ENCODE assay signal across 30 mouse cellular contexts in the genomic region with DNA sequence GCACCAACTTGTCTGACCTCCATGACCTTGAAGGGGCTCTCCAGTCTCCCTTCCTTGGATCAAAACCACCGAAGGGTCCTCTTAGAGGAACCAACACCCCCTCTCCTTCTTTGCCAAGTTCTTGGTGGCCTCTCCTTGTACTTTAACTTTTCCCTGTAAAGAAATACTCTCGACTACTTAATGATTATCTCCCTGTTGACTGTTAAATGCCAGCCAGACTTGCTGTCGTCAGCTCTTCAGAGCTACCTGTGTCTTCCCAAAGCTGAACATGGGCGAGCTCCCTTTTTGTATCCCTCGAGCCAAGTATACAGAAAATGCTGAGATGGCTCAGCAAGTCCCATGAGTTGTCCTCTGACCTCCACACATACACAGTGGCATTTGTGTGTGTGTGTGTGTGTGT. TPM values are rescaled to one million over a fixed set of nuclear protein-coding genes. Genes with fewer than 3 reads are reported as not detected.
DNase-seq lines count a peak whose midpoint lies in the region; ATAC-seq lines count a peak whose summit lies in the region.
"Had no signal": no experiment of that assay in that cellular context is flagged by ENCODE, and none has a peak within 500 bp of the region (broad histone marks: within the 10 kb centered on the region; RNA-seq: fewer than 3 reads in every experiment).

No protein-coding gene starts in this region.

- ATAC-seq in granulocyte monocyte progenitor cell, adult 5-6 weeks (replicated peaks; ENCODE audit: poor library complexity, severe bottlenecking) = no peak
- ATAC-seq: CD4-positive, CD25-positive, alpha-beta regulatory T cell, adult 4 months; forebrain, embryonic 15.5 days; inflammation-experienced regulatory T-cells, adult 6 months had no signal

- WGBS in embryonic facial prominence, embryonic 10.5 days = 83% methylated on average over 5 of the region's 5 CpGs

- H3K4me1 ChIP-seq in embryonic facial prominence, embryonic 10.5 days = peaks cover 95% of the 10 kb centered on the region

- no peaks in the 10 kb centered on the region for H3K36me3 ChIP-seq in embryonic facial prominence, embryonic 10.5 days (replicated peaks)
- H3K36me3 ChIP-seq: forebrain, embryonic 10.5 days; forebrain, embryonic 15.5 days; heart, embryonic 10.5 days; heart, embryonic 15.5 days; hindbrain, embryonic 15.5 days; midbrain, embryonic 12.5 days; neural tube, embryonic 12.5 days had no signal

- no peaks in the 10 kb centered on the region for H3K9me3 ChIP-seq in embryonic facial prominence, embryonic 10.5 days
- H3K9me3 ChIP-seq: forebrain, embryonic 10.5 days; forebrain, embryonic 15.5 days; heart, embryonic 10.5 days; heart, embryonic 15.5 days; hindbrain, embryonic 15.5 days; megakaryocyte, embryonic 14.5 days; midbrain, embryonic 12.5 days; neural tube, embryonic 12.5 days had no signal

- peak; percentile 29 for DNase-seq in kidney, adult 18-20 months
- no peak for DNase-seq in kidney, postnatal 4 days
- no peak for DNase-seq in embryonic facial prominence, embryonic 10.5 days (ENCODE audit: low spot score)
- peak; percentile 77 for DNase-seq in kidney, adult 9 months
- peak; percentile 50 to 77 for DNase-seq in kidney, postnatal 25 days
- DNase-seq in right cerebral cortex, postnatal 10 days (ENCODE audit: low spot score in 2 of 2) = no peak
- no peak for DNase-seq in frontal cortex, adult 2 months (ENCODE audit: extremely low spot score in 1 of 2, low spot score in 1 of 2)
- DNase-seq: adrenal gland, postnatal 36 days; cerebellum, adult 8-10 months; cerebellum, postnatal 25 days; heart, postnatal 36 days; lung, postnatal 36 days; right cerebral cortex, adult 18-20 months; thymus, adult 2 months had no signal

- no peak overlapping the region for H3K4me3 ChIP-seq in embryonic facial prominence, embryonic 10.5 days
- H3K4me3 ChIP-seq: forebrain, embryonic 10.5 days; forebrain, embryonic 15.5 days; heart, embryonic 10.5 days; heart, embryonic 15.5 days; hindbrain, embryonic 15.5 days; megakaryocyte, embryonic 14.5 days; midbrain, embryonic 12.5 days; myocyte; neural tube, embryonic 12.5 days had no signal

- H3K27me3 ChIP-seq in embryonic facial prominence, embryonic 10.5 days (replicated peaks; ENCODE audit: low read depth, poor library complexity, severe bottlenecking) = peaks cover 49% of the 10 kb centered on the region
- H3K27me3 ChIP-seq: forebrain, embryonic 15.5 days; hindbrain, embryonic 15.5 days had no signal

- H3K27ac ChIP-seq in embryonic facial prominence, embryonic 10.5 days (replicated peaks) = peak overlapping the region; percentile 94
- H3K27ac ChIP-seq: forebrain, embryonic 15.5 days; heart, embryonic 15.5 days; hindbrain, embryonic 15.5 days; midbrain, embryonic 12.5 days; neural tube, embryonic 12.5 days had no signal

RNA-seq across cellular contexts. Expression of a gene that starts 30.8 kb away (rescaled TPM):
- 27.4 and 30.4 TPM in 2 replicates for polyA plus RNA-seq in embryonic facial prominence, embryonic 10.5 days (2016; fragmentation: Nextera tagmentation; extraction: Ambion mirVana)
- total RNA-seq in granulocyte monocyte progenitor cell, adult 5-6 weeks (2014; fragmentation: Nextera tagmentation) = 10.9 and 29.0 TPM in 2 replicates
- total RNA-seq in granulocyte monocyte progenitor cell, adult 5-6 weeks (2017) = 3.0 and 4.7 TPM in 2 replicates
- polyA plus RNA-seq in frontal cortex, adult 2 months (2012; rRNA removed) = 22.4 and 25.7 TPM in 2 replicates

RNA-seq across cellular contexts. Expression of a gene that starts 31.9 kb away (rescaled TPM):
- 0.06 and 0.15 TPM in 2 replicates for polyA plus RNA-seq in embryonic facial prominence, embryonic 10.5 days (2016; fragmentation: Nextera tagmentation; extraction: Ambion mirVana)
- 1.4 and 2.0 TPM in 2 replicates for total RNA-seq in granulocyte monocyte progenitor cell, adult 5-6 weeks (2014; fragmentation: Nextera tagmentation)
- 0.30 TPM in 1 of 2 replicates, not detected in the other for total RNA-seq in granulocyte monocyte progenitor cell, adult 5-6 weeks (2017)
- polyA plus RNA-seq in frontal cortex, adult 2 months (2012; rRNA removed) = 0.08 TPM in 2 replicates
- total RNA-seq: layer of hippocampus, postnatal 25 days; left cerebral cortex, adult 8-10 months; midbrain, postnatal 0 days had no signal
- polyA plus RNA-seq: CD4-positive, CD25-positive, alpha-beta regulatory T cell, adult 4 months; inflammation-experienced regulatory T-cells, adult 6 months; liver, embryonic 16.5 days; myocyte had no signal

Comparison
In these comparisons a context has a peak if more than half of its experiments do, and no peak if none do; other contexts are left out.
1. DNase-seq: peak in kidney, adult 18-20 months (single experiment), kidney, adult 9 months (single experiment) and kidney, postnatal 25 days (2 of 2); none in kidney, postnatal 4 days (0 of 2), embryonic facial prominence, embryonic 10.5 days (single experiment), right cerebral cortex, postnatal 10 days (0 of 2) and frontal cortex, adult 2 months (0 of 2).